Mouse (Mus musculus) MEL (cell line): ENCODE measurements around the gene Olfr90. TPM values are rescaled to one million over a fixed set of nuclear protein-coding genes. Genes with fewer than 3 reads are reported as not detected.

Source experiments
- DNase-seq: peaks from one replicate; pipeline ENCODE4 v3.0.0; 2011; ENCODE audit warnings: low read depth, low spot score
- H3K27ac ChIP-seq: 2 replicates; pipeline ENCODE4 v1.5.1; 2012; ENCODE audit warnings: low read depth, mild to moderate bottlenecking, control low read depth, low read length, moderate library complexity; ENCODE audit not compliant: control insufficient read depth
- H3K27me3 ChIP-seq, 2 experiments: fragments of 150-350 bp in 1 of 2; sonication (generic) in 1 of 2; 2 replicates each; pipeline ENCODE4 v1.6.1; 2012; ENCODE audit warnings: low read length in 2 of 2, mild to moderate bottlenecking in 2 of 2, improper control_type of control experiment in 1 of 2, moderate library complexity in 1 of 2; ENCODE audit not compliant: insufficient read depth in 2 of 2, control insufficient read depth in 1 of 2
- H3K36me3 ChIP-seq, 2 experiments: 2 replicates each; pipeline ENCODE4 v1.6.1; 2012 to 2014; ENCODE audit warnings: low read length in 2 of 2, improper control_type of control experiment in 1 of 2, inconsistent platforms in 1 of 2, mild to moderate bottlenecking in 1 of 2; ENCODE audit not compliant: insufficient read depth in 2 of 2, control insufficient read depth in 1 of 2
- H3K4me1 ChIP-seq, 2 experiments: fragments of 150-350 bp in 1 of 2; sonication (generic) in 1 of 2; 2 replicates each; pipeline ENCODE4 v1.6.1; 2012; ENCODE audit warnings: low read length in 2 of 2, improper control_type of control experiment in 1 of 2, mild to moderate bottlenecking in 1 of 2; ENCODE audit not compliant: insufficient read depth in 2 of 2, control insufficient read depth in 1 of 2
- H3K4me3 ChIP-seq, 2 experiments: fragments of 150-350 bp in 1 of 2; sonication (generic) in 1 of 2; 2 replicates each; pipeline ENCODE4 v1.5.1; 2012; ENCODE audit warnings: low read depth in 2 of 2, low read length in 2 of 2, mild to moderate bottlenecking in 2 of 2, moderate library complexity in 2 of 2, control low read depth in 1 of 2, improper control_type of control experiment in 1 of 2; ENCODE audit not compliant: control insufficient read depth in 1 of 2, insufficient read depth in 1 of 2
- H3K79me2 ChIP-seq: 2 replicates; pipeline ENCODE4 v1.6.1; 2012; ENCODE audit warnings: mild to moderate bottlenecking, low read length, moderate library complexity; ENCODE audit not compliant: control insufficient read depth, poor library complexity, insufficient read depth
- H3K9ac ChIP-seq: 2 replicates; pipeline ENCODE4 v1.6.1; 2012; ENCODE audit warnings: low read depth, mild to moderate bottlenecking, control low read depth, low read length, moderate library complexity; ENCODE audit not compliant: control insufficient read depth, poor library complexity, severe bottlenecking
- H3K9me3 ChIP-seq: fragments of 150-350 bp; sonication (generic); replicated peaks from 2 replicates; pipeline ENCODE4 v1.6.1; 2012; ENCODE audit warnings: mild to moderate bottlenecking, low read length, improper control_type of control experiment, moderate library complexity; ENCODE audit not compliant: insufficient read depth
- E2F4 ChIP-seq: IDR thresholded peaks from 2 replicates; pipeline ENCODE4 v1.6.1; 2011; ENCODE audit warnings: low read depth, low read length, improper control_type of control experiment, borderline replicate concordance
- ELF1 ChIP-seq: IDR thresholded peaks from 2 replicates; pipeline ENCODE4 v1.6.1; 2014; ENCODE audit warnings: low read depth, mild to moderate bottlenecking, inconsistent platforms, low read length, improper control_type of control experiment, moderate library complexity
- EP300 ChIP-seq, 2 experiments: IDR thresholded peaks; 2 replicates each; pipeline ENCODE4 v1.6.1; 2011; ENCODE audit warnings: improper control_type of control experiment in 2 of 2, low read length in 2 of 2, low read depth in 1 of 2, mild to moderate bottlenecking in 1 of 2
- ETS1 ChIP-seq: IDR thresholded peaks from 2 replicates; pipeline ENCODE4 v1.6.1; 2012; ENCODE audit warnings: low read depth, mild to moderate bottlenecking, inconsistent platforms, low read length, improper control_type of control experiment, moderate library complexity
- GABPA ChIP-seq: IDR thresholded peaks from 2 replicates; pipeline ENCODE4 v1.6.1; 2012; ENCODE audit warnings: low read depth, mild to moderate bottlenecking, inconsistent platforms, low read length, improper control_type of control experiment, moderate library complexity
- GATA1 ChIP-seq: IDR thresholded peaks from 2 replicates; pipeline ENCODE4 v1.6.1; 2011; ENCODE audit warnings: low read depth, low read length, improper control_type of control experiment
- HCFC1 ChIP-seq: IDR thresholded peaks from 2 replicates; pipeline ENCODE4 v1.6.1; 2012; ENCODE audit warnings: low read depth, mild to moderate bottlenecking, inconsistent platforms, low read length, improper control_type of control experiment, moderate library complexity
- MAZ ChIP-seq: IDR thresholded peaks from 2 replicates; pipeline ENCODE4 v1.6.1; 2012; ENCODE audit warnings: low read depth, mild to moderate bottlenecking, inconsistent platforms, low read length, improper control_type of control experiment
- MEF2A ChIP-seq: IDR thresholded peaks from 2 replicates; pipeline ENCODE4 v1.6.1; 2014; ENCODE audit warnings: low read depth, mild to moderate bottlenecking, inconsistent platforms, low read length, improper control_type of control experiment; ENCODE audit not compliant: poor library complexity, insufficient replicate concordance, severe bottlenecking; ENCODE audit errors: extremely low read depth
- MXI1 ChIP-seq: IDR thresholded peaks from 2 replicates; pipeline ENCODE4 v1.6.1; 2011; ENCODE audit warnings: mild to moderate bottlenecking, low read depth, low read length, improper control_type of control experiment
- MYB ChIP-seq: IDR thresholded peaks from 2 replicates; pipeline ENCODE4 v1.6.1; 2011; ENCODE audit warnings: mild to moderate bottlenecking, low read depth, low read length, improper control_type of control experiment
- MYC ChIP-seq: IDR thresholded peaks from 2 replicates; pipeline ENCODE4 v1.6.1; 2011; ENCODE audit warnings: low read depth, mild to moderate bottlenecking, low read length, improper control_type of control experiment, moderate library complexity
- POLR2A ChIP-seq, 2 experiments: IDR thresholded peaks; 2 replicates each; pipeline ENCODE4 v1.6.1; 2011 to 2012; ENCODE audit warnings: low read length in 2 of 2, mild to moderate bottlenecking in 2 of 2, control low read depth in 1 of 2, improper control_type of control experiment in 1 of 2, low read depth in 1 of 2, moderate library complexity in 1 of 2; ENCODE audit not compliant: control insufficient read depth in 1 of 2, insufficient read depth in 1 of 2, poor library complexity in 1 of 2
- POLR2AphosphoS2 ChIP-seq: IDR thresholded peaks from 2 replicates; pipeline ENCODE4 v1.6.1; 2011; ENCODE audit warnings: low read length, improper control_type of control experiment
- POLR2AphosphoS5 ChIP-seq: IDR thresholded peaks from 2 replicates; pipeline ENCODE4 v1.6.1; 2012; ENCODE audit warnings: low read depth, borderline replicate concordance, mild to moderate bottlenecking, inconsistent platforms, low read length, moderate library complexity, mixed read lengths
- RAD21 ChIP-seq: IDR thresholded peaks from 2 replicates; pipeline ENCODE4 v1.6.1; 2011; ENCODE audit warnings: mild to moderate bottlenecking, low read depth, low read length, improper control_type of control experiment
- RCOR1 ChIP-seq: IDR thresholded peaks from 2 replicates; pipeline ENCODE4 v1.6.1; 2012; ENCODE audit warnings: low read depth, mild to moderate bottlenecking, inconsistent platforms, low read length, improper control_type of control experiment
- SIN3A ChIP-seq: IDR thresholded peaks from 2 replicates; pipeline ENCODE4 v1.6.1; 2012; ENCODE audit warnings: low read length, improper control_type of control experiment, inconsistent platforms
- SMC3 ChIP-seq: IDR thresholded peaks from 2 replicates; pipeline ENCODE4 v1.6.1; 2011; ENCODE audit warnings: low read depth, low read length, improper control_type of control experiment
- TAL1 ChIP-seq: IDR thresholded peaks from 2 replicates; pipeline ENCODE4 v1.6.1; 2012; ENCODE audit warnings: mild to moderate bottlenecking, inconsistent platforms, low read length, moderate library complexity, mixed read lengths
- TBP ChIP-seq: IDR thresholded peaks from 2 replicates; pipeline ENCODE4 v1.8.0; 2011; ENCODE audit warnings: low read depth, low read length, improper control_type of control experiment
- UBTF ChIP-seq: IDR thresholded peaks from 2 replicates; pipeline ENCODE4 v1.6.1; 2012; ENCODE audit warnings: low read depth, mild to moderate bottlenecking, inconsistent platforms, low read length, improper control_type of control experiment, moderate library complexity, borderline replicate concordance; ENCODE audit not compliant: insufficient read depth
- USF1 ChIP-seq: IDR thresholded peaks from 2 replicates; pipeline ENCODE4 v1.6.1; 2014; ENCODE audit warnings: low read depth, mild to moderate bottlenecking, inconsistent platforms, low read length, improper control_type of control experiment, moderate library complexity
- USF2 ChIP-seq, 2 experiments: IDR thresholded peaks; 2 replicates each; pipeline ENCODE4 v1.6.1; 2011 to 2012; ENCODE audit warnings: improper control_type of control experiment in 2 of 2, low read length in 2 of 2, borderline replicate concordance in 1 of 2, inconsistent platforms in 1 of 2, low read depth in 1 of 2, mild to moderate bottlenecking in 1 of 2; ENCODE audit not compliant: insufficient read depth in 1 of 2
- ZMIZ1 ChIP-seq: IDR thresholded peaks from 2 replicates; pipeline ENCODE4 v1.6.1; 2012; ENCODE audit warnings: low read depth, mild to moderate bottlenecking, inconsistent platforms, low read length, improper control_type of control experiment, moderate library complexity
- ZNF384 ChIP-seq: IDR thresholded peaks from 2 replicates; pipeline ENCODE4 v1.6.1; 2012; ENCODE audit warnings: low read depth, mild to moderate bottlenecking, inconsistent platforms, low read length, improper control_type of control experiment
- polyA plus RNA-seq, 2 experiments: library from polyadenylated mRNA; stranded (reverse) in 1 of 2; unstranded in 1 of 2; fragments of >175 nt in 1 of 2; fragments of >200 nt in 1 of 2; gene quantifications; 2 replicates each; pipeline versions ENCODE4 v1.2.1 to v1.2.4; 2012; ENCODE audit warnings: low replicate concordance in 2 of 2, low read depth in 1 of 2; ENCODE audit not compliant: insufficient read length in 2 of 2, insufficient read depth in 1 of 2, missing spikeins in 1 of 2
- total RNA-seq: library from RNA; depleted of rRNA; stranded (reverse); fragments of 300-350 nt; gene quantifications from 2 replicates; pipeline ENCODE4 v1.2.3, GENCODE M21; 2012

Gene Olfr90
- total and polyA plus RNA-seq, 3 experiments: 0.08 TPM; not detected in 1

DNA sequence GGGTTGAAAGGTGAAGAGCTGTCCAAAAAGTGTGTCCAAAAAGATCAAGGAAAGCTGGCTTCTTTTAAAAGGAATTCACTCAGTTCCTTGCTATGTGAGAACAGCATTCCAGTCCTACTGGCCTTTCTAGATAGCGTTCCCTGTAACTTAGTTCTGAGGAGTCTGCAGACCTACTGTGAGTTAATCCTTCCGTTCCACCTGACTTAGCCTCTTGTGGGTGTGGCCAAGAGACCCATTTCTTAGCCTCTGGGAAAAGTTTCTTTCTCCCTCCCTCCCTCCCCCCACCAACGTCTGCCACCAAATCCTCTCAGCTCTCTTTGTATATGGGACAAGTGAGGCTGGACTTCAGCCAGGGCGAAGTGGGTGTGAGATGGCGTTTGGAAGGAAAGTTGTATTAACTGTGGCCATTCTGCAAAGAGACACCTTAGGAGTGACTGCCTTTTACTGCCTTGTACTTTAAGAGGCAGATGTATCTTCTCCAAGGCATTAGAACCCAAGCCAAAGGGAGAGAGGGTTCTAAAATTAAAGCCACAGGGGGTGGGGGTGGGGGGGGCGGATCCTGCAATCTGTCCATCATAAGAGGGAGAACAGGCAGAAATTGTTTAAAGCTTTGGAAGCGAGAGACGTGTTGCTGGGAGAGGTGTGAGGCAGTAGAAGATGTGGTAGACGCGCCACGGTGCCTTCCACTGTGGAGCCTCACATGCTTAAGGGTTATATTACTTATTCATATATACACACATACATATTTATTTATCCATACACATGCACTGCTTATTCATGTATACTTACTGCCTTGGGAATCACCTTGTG, 24.4 kb downstream of the Olfr90 start:
- Histone ChIP-seq H3K79me2 (no peaks in the 10 kb centered on the region), H3K27ac (no peak overlapping the region), H3K36me3 (peaks cover 0 to 5% of the 10 kb centered on the region in 2 experiments; a peak in 2 of 4 replicates), H3K27me3 (no peaks in the 10 kb centered on the region), H3K4me1 (peaks cover 0 to 3% of the 10 kb centered on the region in 2 experiments; a peak in 1 of 4 replicates), H3K9ac (no peak overlapping the region), H3K4me3 (no peak overlapping the region), H3K9me3 (no peaks in the 10 kb centered on the region)
- TF ChIP-seq RCOR1 (no peak), GABPA (no peak), MAZ (no peak), POLR2AphosphoS5 (no peak), MXI1 (no peak), ELF1 (no peak), POLR2A (IDR thresholded peaks at IDR 0.05; ENCODE audit: control insufficient read depth in 1 of 2, insufficient read depth in 1 of 2, low read depth in 1 of 2, low read length in 2 of 2, poor library complexity in 1 of 2) (no peak), MYC (no peak), TBP (no peak), UBTF (no peak), ZMIZ1 (no peak), E2F4 (no peak), GATA1 (no peak), SMC3 (no peak), POLR2AphosphoS2 (no peak), RAD21 (no peak), SIN3A (no peak), USF2 (IDR thresholded peaks at IDR 0.05; ENCODE audit: borderline replicate concordance in 1 of 2, insufficient read depth in 1 of 2, low read depth in 1 of 2, low read length in 2 of 2) (no peak), MYB (no peak), HCFC1 (no peak)
- no peak for DNase-seq

DNA sequence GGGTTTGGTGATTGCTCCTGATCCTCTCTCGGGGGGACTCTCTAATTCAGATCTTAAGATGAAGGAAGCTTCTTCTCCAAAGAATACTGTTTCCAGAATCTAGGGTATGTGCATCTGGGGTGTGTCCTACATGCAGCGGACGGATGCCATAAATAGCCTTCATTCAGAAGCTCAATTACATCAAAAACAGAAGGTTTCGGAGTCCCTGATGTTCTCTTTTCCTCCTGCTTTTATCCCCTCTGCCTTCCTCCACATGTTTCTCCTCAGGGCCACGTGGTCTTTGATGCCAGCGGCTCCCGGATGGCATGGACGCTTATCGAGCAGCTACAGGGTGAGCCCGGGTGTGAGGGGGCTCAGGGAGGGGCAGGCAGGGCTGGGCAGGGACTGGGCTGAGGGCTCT, 25.2 kb downstream of the Olfr90 start:
- Histone ChIP-seq H3K27me3 (no peaks in the 10 kb centered on the region), H3K36me3 (peaks cover 0 to 5% of the 10 kb centered on the region in 2 experiments; a peak in 2 of 4 replicates), H3K9me3 (no peaks in the 10 kb centered on the region), H3K79me2 (no peaks in the 10 kb centered on the region), H3K9ac (no peak overlapping the region), H3K4me3 (no peak overlapping the region), H3K4me1 (peaks cover 0 to 3% of the 10 kb centered on the region in 2 experiments; a peak in 1 of 4 replicates), H3K27ac (no peak overlapping the region)
- DNase-seq: no peak
- no peak for TF ChIP-seq USF1
- TF ChIP-seq EP300 (IDR thresholded peaks at IDR 0.05; ENCODE audit: low read depth in 1 of 2, low read length in 2 of 2): no peak
- no peak for TF ChIP-seq GATA1
- TF ChIP-seq ETS1: no peak
- no peak for TF ChIP-seq RCOR1
- no peak for TF ChIP-seq UBTF
- no peak for TF ChIP-seq POLR2AphosphoS5
- no peak for TF ChIP-seq MEF2A
- TF ChIP-seq TAL1: no peak
- no peak for TF ChIP-seq ZMIZ1
- TF ChIP-seq SMC3: no peak
- no peak for TF ChIP-seq MAZ
- no peak for TF ChIP-seq POLR2A (IDR thresholded peaks at IDR 0.05; ENCODE audit: control insufficient read depth in 1 of 2, insufficient read depth in 1 of 2, low read depth in 1 of 2, low read length in 2 of 2, poor library complexity in 1 of 2)
- TF ChIP-seq MYC: no peak
- TF ChIP-seq ZNF384: no peak
- TF ChIP-seq MXI1: no peak
